25 mouse cellular contexts compared by ENCODE assay signal in the genomic region with DNA sequence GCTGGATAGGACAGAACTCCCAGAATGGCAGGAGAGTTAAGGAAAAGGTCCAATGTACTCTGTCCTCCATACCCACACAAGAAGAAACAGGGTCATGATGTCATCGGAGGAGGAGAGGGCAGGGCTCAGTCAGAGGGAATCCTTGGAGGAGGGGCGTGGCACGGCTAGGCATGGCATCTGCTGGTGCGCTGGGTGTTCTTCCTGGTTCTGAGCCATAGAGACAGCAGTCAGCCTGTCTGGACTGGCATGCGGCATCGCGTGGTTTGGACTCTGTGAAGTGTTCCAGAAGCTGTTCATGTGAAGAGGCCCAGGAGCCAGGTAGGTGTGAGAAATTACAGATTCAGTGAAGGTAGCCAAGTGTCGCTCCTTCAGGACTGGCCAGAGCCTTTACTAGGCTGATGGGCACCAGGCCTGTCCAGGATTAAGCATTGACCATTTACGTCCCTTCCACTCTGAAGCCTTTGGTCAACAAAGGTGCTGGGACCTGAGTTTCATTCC. TPM values are rescaled to one million over a fixed set of nuclear protein-coding genes. Genes with fewer than 3 reads are reported as not detected.
"Had no signal": no experiment of that assay in that cellular context is flagged by ENCODE, and none has a peak within 500 bp of the region (broad histone marks: within the 10 kb centered on the region; RNA-seq: fewer than 3 reads in every experiment).

No protein-coding gene starts in this region.

- H3K4me3 ChIP-seq: limb, embryonic 13.5 days; liver, embryonic 13.5 days; midbrain, embryonic 12.5 days; midbrain, embryonic 15.5 days; myocyte; neural tube, embryonic 13.5 days; stomach, embryonic 15.5 days had no signal

- H3K4me2 ChIP-seq: limb, embryonic 13.5 days; liver, embryonic 13.5 days; midbrain, embryonic 12.5 days; midbrain, embryonic 15.5 days; neural tube, embryonic 13.5 days; stomach, embryonic 15.5 days had no signal

- H3K9ac ChIP-seq: limb, embryonic 13.5 days; liver, embryonic 13.5 days; midbrain, embryonic 12.5 days; midbrain, embryonic 15.5 days; neural tube, embryonic 13.5 days; stomach, embryonic 15.5 days had no signal

- H3K9me3 ChIP-seq: limb, embryonic 13.5 days; liver, embryonic 13.5 days; midbrain, embryonic 12.5 days; midbrain, embryonic 15.5 days; neural tube, embryonic 13.5 days; stomach, embryonic 15.5 days had no signal

- DNase-seq: kidney, adult 8-10 months; kidney, postnatal 14 days; kidney, postnatal 4 days; left cerebral cortex, postnatal 4 days; liver, embryonic 13.5 days; lung, adult 2 months; lung, postnatal 14 days; lung, postnatal 4 days; retina, postnatal 1 day; right cerebral cortex, postnatal 25 days; spleen, adult 18-20 months; thymus, postnatal 14 days; thymus, postnatal 4 days had no signal

- H3K36me3 ChIP-seq: limb, embryonic 13.5 days; liver, embryonic 13.5 days; midbrain, embryonic 12.5 days; midbrain, embryonic 15.5 days; neural tube, embryonic 13.5 days; stomach, embryonic 15.5 days had no signal

- H3K4me1 ChIP-seq: limb, embryonic 13.5 days; liver, embryonic 13.5 days; midbrain, embryonic 12.5 days; midbrain, embryonic 15.5 days; neural tube, embryonic 13.5 days; stomach, embryonic 15.5 days had no signal

- ATAC-seq: midbrain, embryonic 15.5 days had no signal

- H3K27me3 ChIP-seq: limb, embryonic 13.5 days; midbrain, embryonic 12.5 days; midbrain, embryonic 15.5 days; neural tube, embryonic 13.5 days had no signal

- H3K27ac ChIP-seq: limb, embryonic 13.5 days; liver, embryonic 13.5 days; midbrain, embryonic 12.5 days; midbrain, embryonic 15.5 days; neural tube, embryonic 13.5 days; stomach, embryonic 15.5 days had no signal

RNA-seq across cellular contexts. Expression of a gene that starts 14.6 kb away (rescaled TPM):
- total RNA-seq: left cerebral cortex, postnatal 4 days; megakaryocyte progenitor cell, adult 5-6 weeks; megakaryocyte-erythroid progenitor cell, adult 5-6 weeks; monocyte, adult 5-6 weeks had no signal
- polyA plus RNA-seq: liver, adult 2 months had no signal

RNA-seq across cellular contexts. Expression of a gene that starts 25.3 kb away (rescaled TPM):
- total RNA-seq: liver, adult 2 months had no signal
- polyA plus RNA-seq: kidney, embryonic 16.5 days; limb, embryonic 13.5 days; liver, adult 2 months; liver, embryonic 16.5 days; midbrain, embryonic 12.5 days; midbrain, embryonic 15.5 days; myocyte; stomach, embryonic 15.5 days had no signal
